22 mouse cellular contexts compared by ENCODE assay signal in genomic region chr10:8088321-8088720, GRCm38 (mm10).
DNase-seq lines count a peak whose midpoint lies in the region; ATAC-seq and TF ChIP-seq lines count a peak whose summit lies in the region.
"Had no signal": no experiment of that assay in that cellular context is flagged by ENCODE, and none has a peak within 500 bp of the region (broad histone marks: within the 10 kb centered on the region; RNA-seq: fewer than 3 reads in every experiment).

No protein-coding gene starts in this region.

- TF ChIP-seq EP300 in liver, postnatal 0 days (IDR thresholded peaks at IDR 0.05; ENCODE audit: low read depth): no peak

- no peaks in the 10 kb centered on the region for H3K36me3 ChIP-seq in heart, embryonic 15.5 days
- no peaks in the 10 kb centered on the region for H3K36me3 ChIP-seq in liver, postnatal 0 days (replicated peaks; ENCODE audit: insufficient read depth, low read length)
- no peaks in the 10 kb centered on the region for H3K36me3 ChIP-seq in liver, embryonic 12.5 days
- H3K36me3 ChIP-seq: embryonic facial prominence, embryonic 13.5 days; embryonic facial prominence, embryonic 15.5 days; forebrain, embryonic 10.5 days; forebrain, embryonic 12.5 days had no signal

- no peak for ATAC-seq in heart, embryonic 15.5 days (replicated peaks; ENCODE audit: insufficient number of reproducible peaks, insufficient read depth, low FRiP score, low read depth)
- no peak for ATAC-seq in liver, postnatal 0 days
- no peak for ATAC-seq in liver, embryonic 12.5 days
- ATAC-seq: forebrain, embryonic 14.5 days had no signal

- no peak for TF ChIP-seq CTCF in liver, postnatal 0 days (IDR thresholded peaks at IDR 0.05; ENCODE audit: low read depth)

- DNase-seq in heart, postnatal 14 days: no peak
- no peak for DNase-seq in liver, postnatal 0 days
- DNase-seq in testis, postnatal 14 days (ENCODE audit: low spot score): peak; percentile 57
- no peak for DNase-seq in testis, postnatal 10 days (ENCODE audit: low spot score)
- DNase-seq: adrenal gland, adult 2 months; adrenal gland, postnatal 10 days; adrenal gland, postnatal 25 days; cerebellum, adult 11 months; cerebellum, adult 18-20 months; cerebellum, adult 8-10 months; cerebellum, adult 9-11 months; cerebellum, postnatal 14 days; cerebellum, postnatal 36 days; embryo, embryonic 11 days had no signal

- peaks cover 39% of the 10 kb centered on the region for H3K4me1 ChIP-seq in heart, embryonic 15.5 days (replicated peaks)
- H3K4me1 ChIP-seq in liver, postnatal 0 days (ENCODE audit: insufficient read depth): peaks cover 3% of the 10 kb centered on the region; the same call in 1 of the 2 replicates
- peaks cover 9% of the 10 kb centered on the region for H3K4me1 ChIP-seq in liver, embryonic 12.5 days

- intact Hi-C loops in heart, postnatal 14 days (cut with DNase I): no loop called here

- WGBS in heart, embryonic 15.5 days: 91% methylated on average over 3 of the region's 3 CpGs
- 78% methylated on average over 3 of the region's 3 CpGs for WGBS in liver, postnatal 0 days (ENCODE audit: insufficient replicate concordance)
- WGBS in liver, embryonic 12.5 days (ENCODE audit: insufficient replicate concordance): 66% methylated on average over 3 of the region's 3 CpGs

- H3K27me3 ChIP-seq in heart, embryonic 15.5 days: no peaks in the 10 kb centered on the region
- no peaks in the 10 kb centered on the region for H3K27me3 ChIP-seq in liver, postnatal 0 days (ENCODE audit: insufficient read depth, low read length)
- no peaks in the 10 kb centered on the region for H3K27me3 ChIP-seq in liver, embryonic 12.5 days (replicated peaks)
- H3K27me3 ChIP-seq: embryonic facial prominence, embryonic 13.5 days; embryonic facial prominence, embryonic 15.5 days; forebrain, embryonic 12.5 days had no signal

- H3K27ac ChIP-seq in heart, embryonic 15.5 days: peak overlapping the region; percentile 28; the same call in 1 of the 2 replicates
- peak overlapping the region; percentile 93 for H3K27ac ChIP-seq in liver, postnatal 0 days (ENCODE audit: low read depth)
- H3K27ac ChIP-seq in liver, embryonic 12.5 days: no peak overlapping the region
- H3K27ac ChIP-seq: embryonic facial prominence, embryonic 13.5 days; embryonic facial prominence, embryonic 15.5 days; forebrain, embryonic 12.5 days had no signal

- H3K4me2 ChIP-seq in heart, embryonic 15.5 days: no peak overlapping the region
- no peak overlapping the region for H3K4me2 ChIP-seq in liver, postnatal 0 days (ENCODE audit: low read depth, low read length)
- H3K4me2 ChIP-seq in liver, embryonic 12.5 days: no peak overlapping the region
- H3K4me2 ChIP-seq: embryonic facial prominence, embryonic 13.5 days; embryonic facial prominence, embryonic 15.5 days; forebrain, embryonic 12.5 days had no signal

- no peak overlapping the region for H3K4me3 ChIP-seq in heart, embryonic 15.5 days
- no peak overlapping the region for H3K4me3 ChIP-seq in liver, postnatal 0 days (ENCODE audit: low read depth, low read length)
- H3K4me3 ChIP-seq in liver, embryonic 12.5 days: no peak overlapping the region
- H3K4me3 ChIP-seq: embryonic facial prominence, embryonic 13.5 days; embryonic facial prominence, embryonic 15.5 days; erythroblast, embryonic 14.5 days; forebrain, embryonic 10.5 days; forebrain, embryonic 12.5 days had no signal

- H3K9ac ChIP-seq in heart, embryonic 15.5 days: no peak overlapping the region
- H3K9ac ChIP-seq in liver, postnatal 0 days (replicated peaks): no peak overlapping the region; the same call in 1 of the 2 replicates
- H3K9ac ChIP-seq in liver, embryonic 12.5 days: no peak overlapping the region
- H3K9ac ChIP-seq: embryonic facial prominence, embryonic 13.5 days; embryonic facial prominence, embryonic 15.5 days; forebrain, embryonic 12.5 days had no signal

- H3K9me3 ChIP-seq in heart, embryonic 15.5 days (replicated peaks): no peaks in the 10 kb centered on the region
- no peaks in the 10 kb centered on the region for H3K9me3 ChIP-seq in liver, postnatal 0 days (ENCODE audit: low read length)
- no peaks in the 10 kb centered on the region for H3K9me3 ChIP-seq in liver, embryonic 12.5 days (replicated peaks)
- H3K9me3 ChIP-seq: embryonic facial prominence, embryonic 13.5 days; embryonic facial prominence, embryonic 15.5 days; forebrain, embryonic 10.5 days; forebrain, embryonic 12.5 days had no signal
